Mouse (Mus musculus): Measurements from ENCODE around the gene Vmn2r23.

DNA sequence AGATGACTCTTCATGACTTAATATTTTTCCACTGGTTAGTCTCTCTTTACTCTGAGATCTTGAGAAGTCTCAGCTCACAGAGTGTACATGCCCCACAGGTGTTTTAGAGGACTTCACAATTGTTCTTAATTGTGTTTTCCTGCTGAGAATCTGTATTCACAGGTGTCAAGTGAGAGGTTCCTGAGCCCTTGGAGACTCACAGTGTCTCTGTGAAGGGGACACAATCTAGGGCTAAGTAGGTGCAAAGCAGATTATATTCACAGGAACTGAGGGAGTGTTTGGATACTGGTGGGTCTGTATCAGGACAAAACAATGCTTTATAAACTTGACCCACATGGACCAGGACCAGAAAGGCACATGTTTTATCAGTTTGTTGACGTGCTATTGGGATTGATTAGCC, at the start of gene Vmn2r23:
- TF ChIP-seq CTCF (conservative IDR thresholded peaks at IDR 0.05; ENCODE audit: low read length) (no peak), POU5F1 (IDR thresholded peaks at IDR 0.05; ENCODE audit: borderline replicate concordance, low read length) (no peak), NANOG (IDR thresholded peaks at IDR 0.05; ENCODE audit: borderline replicate concordance, low read length) (no peak)

All from E14TG2a.4 (cell line).